Mouse (Mus musculus) limb, embryonic 14.5 days (tissue): Measurements from ENCODE around the gene P3h1. TPM values are rescaled to one million over a fixed set of nuclear protein-coding genes. Genes with fewer than 3 reads are reported as not detected.

Experiments used
- ATAC-seq: fragments of 200-750 bp; cut with Nextera tagmentation; 2 replicates; pipeline ENCODE4 v1.8.0; 2017; ENCODE audit warnings: low read depth, moderate number of reproducible peaks, moderate TSS enrichment; ENCODE audit not compliant: low FRiP score
- DNase-seq: peaks from one replicate; pipeline ENCODE4 v3.0.0-alpha.2; 2015; ENCODE audit warnings: low spot score
- H3K27ac ChIP-seq: fragments of 300-500 bp; sonication (generic); replicated peaks from 2 replicates; pipeline ENCODE4 v1.5.1; 2014; ENCODE audit warnings: low read depth, mild to moderate bottlenecking, low read length, moderate library complexity, mixed read lengths
- H3K27me3 ChIP-seq: fragments of 300-500 bp; sonication (generic); 2 replicates; pipeline ENCODE4 v1.6.1; 2014; ENCODE audit warnings: low read length, mixed read lengths; ENCODE audit not compliant: control insufficient read depth, insufficient read depth
- H3K36me3 ChIP-seq: fragments of 300-500 bp; sonication (generic); 2 replicates; pipeline ENCODE4 v1.6.1; 2014; ENCODE audit warnings: mild to moderate bottlenecking, low read length, moderate library complexity, mixed read lengths; ENCODE audit not compliant: control insufficient read depth, insufficient read depth
- H3K4me1 ChIP-seq: fragments of 300-500 bp; sonication (generic); 2 replicates; pipeline ENCODE4 v1.6.1; 2014; ENCODE audit warnings: antibody characterized with exemption, low read length, mixed read lengths; ENCODE audit not compliant: control insufficient read depth, insufficient read depth
- H3K4me2 ChIP-seq: fragments of 300-500 bp; sonication (generic); replicated peaks from 2 replicates; pipeline ENCODE4 v1.6.1; 2014; ENCODE audit warnings: low read depth, mild to moderate bottlenecking, low read length, moderate library complexity; ENCODE audit not compliant: severe bottlenecking
- H3K4me3 ChIP-seq: fragments of 300-500 bp; sonication (generic); replicated peaks from 2 replicates; pipeline ENCODE4 v1.5.1; 2014; ENCODE audit warnings: low read length
- H3K9ac ChIP-seq: fragments of 300-500 bp; sonication (generic); 2 replicates; pipeline ENCODE4 v1.6.1; 2014; ENCODE audit warnings: mild to moderate bottlenecking, low read depth, low read length, moderate library complexity; ENCODE audit not compliant: severe bottlenecking
- H3K9me3 ChIP-seq: fragments of 300-500 bp; sonication (generic); 2 replicates; pipeline ENCODE4 v1.6.1; 2016; ENCODE audit warnings: low read length; ENCODE audit not compliant: control insufficient read depth
- POLR2A ChIP-seq: fragments of 200-500 bp; IDR thresholded peaks from 2 replicates; pipeline ENCODE4 v1.8.0; 2012; ENCODE audit warnings: inconsistent platforms, mild to moderate bottlenecking, moderate library complexity, borderline replicate concordance; ENCODE audit not compliant: insufficient read depth, insufficient read length; ENCODE audit errors: extremely low read depth
- WGBS: fragments of 180-500 bp; shearing (Covaris S2); extraction: QIAGEN DNeasy Blood & Tissue Kit; methylation state at CpG from one replicate; pipeline ENCODE4 v1.1.7; 2014; 5-methylcytosine and 5-hydroxymethylcytosine counted together
- polyA plus RNA-seq, 2 experiments: library from polyadenylated mRNA; depleted of rRNA in 1 of 2; stranded (reverse) in 1 of 2; unstranded in 1 of 2; fragments of >200 nt; fragmentation: Nextera tagmentation in 1 of 2; extraction: Ambion mirVana in 1 of 2; gene quantifications; 2 replicates each; pipeline versions ENCODE4 v1.2.1 to v1.2.3; 2012 to 2014

P3h1 gene
- polyA plus RNA-seq, 2 experiments: 98.0 to 162 TPM

DNA sequence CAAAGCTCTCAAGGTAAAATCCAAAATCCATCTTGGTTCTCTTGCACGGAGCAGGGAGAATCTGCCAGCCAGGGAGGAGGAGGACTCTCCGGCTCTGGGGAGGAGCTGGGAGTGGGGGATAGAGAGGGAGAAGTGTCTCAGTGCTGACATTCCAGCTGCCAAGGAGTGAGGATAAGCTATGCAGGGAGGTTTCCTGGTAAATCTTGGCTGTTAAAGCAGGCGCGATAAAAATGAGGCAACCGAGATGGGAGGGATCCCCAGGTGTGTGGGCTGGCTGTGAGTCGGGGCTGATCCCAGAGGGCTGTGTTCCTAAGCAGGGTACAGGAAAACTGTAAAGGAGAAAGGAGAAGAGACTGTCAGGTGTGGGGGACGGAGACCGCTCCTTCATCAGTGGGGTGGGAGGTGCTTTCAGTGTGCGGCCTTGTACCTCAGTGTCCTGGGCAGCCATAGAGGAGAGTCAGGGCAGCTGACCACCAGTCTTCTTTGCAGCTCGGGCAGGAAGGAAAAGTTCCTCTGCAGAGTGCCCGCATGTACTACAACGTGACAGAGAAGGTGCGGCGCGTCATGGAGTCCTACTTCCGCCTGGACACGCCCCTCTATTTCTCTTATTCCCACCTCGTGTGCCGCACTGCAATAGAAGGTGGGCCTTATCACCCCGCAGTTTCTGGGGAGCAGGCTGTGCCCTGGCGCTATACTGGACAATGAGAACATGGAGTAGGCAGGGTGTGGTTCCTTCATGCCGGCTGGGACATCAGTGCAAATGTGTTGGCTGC is 11.9 kb downstream of the P3h1 start:
- Histone ChIP-seq H3K9ac (no peak overlapping the region), H3K9me3 (no peaks in the 10 kb centered on the region), H3K27ac (no peak overlapping the region), H3K4me1 (no peaks in the 10 kb centered on the region), H3K4me2 (no peak overlapping the region), H3K27me3 (no peaks in the 10 kb centered on the region), H3K36me3 (peaks cover 87% of the 10 kb centered on the region), H3K4me3 (no peak overlapping the region)
- no peak for ATAC-seq
- no peak for TF ChIP-seq POLR2A
- DNase-seq: no peak
- WGBS: 82% methylated on average over 22 of the region's 22 CpGs

DNA sequence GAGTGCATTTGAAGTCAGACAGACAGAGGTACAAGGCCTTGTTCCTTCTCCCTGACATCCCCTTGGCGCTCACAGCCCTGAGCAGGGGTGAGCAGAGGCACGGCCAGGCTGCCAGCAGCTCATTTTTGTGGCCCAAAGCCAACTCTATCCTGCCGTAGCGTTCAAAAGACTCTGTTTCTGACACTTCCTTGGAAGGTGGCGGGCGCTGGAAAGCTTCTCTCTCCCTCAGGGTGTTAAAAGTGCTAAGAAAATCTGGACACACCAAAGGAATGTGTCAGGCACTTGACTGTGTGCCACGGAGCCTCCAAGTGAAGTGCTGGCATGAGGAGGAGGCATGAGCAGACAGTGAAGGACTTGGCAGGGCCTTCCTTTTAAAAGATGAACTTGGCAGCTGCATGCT is 12.8 kb downstream of the P3h1 start:
- TF ChIP-seq POLR2A: no peak
- Histone ChIP-seq H3K4me2 (no peak overlapping the region), H3K4me3 (no peak overlapping the region), H3K4me1 (no peaks in the 10 kb centered on the region), H3K27ac (no peak overlapping the region), H3K9me3 (no peaks in the 10 kb centered on the region), H3K27me3 (no peaks in the 10 kb centered on the region), H3K9ac (no peak overlapping the region; the same call in 1 of the 2 replicates), H3K36me3 (peaks cover 79% of the 10 kb centered on the region)
- no peak for DNase-seq
- ATAC-seq: no peak
- WGBS: 73% methylated on average over 7 of the region's 7 CpGs

DNA sequence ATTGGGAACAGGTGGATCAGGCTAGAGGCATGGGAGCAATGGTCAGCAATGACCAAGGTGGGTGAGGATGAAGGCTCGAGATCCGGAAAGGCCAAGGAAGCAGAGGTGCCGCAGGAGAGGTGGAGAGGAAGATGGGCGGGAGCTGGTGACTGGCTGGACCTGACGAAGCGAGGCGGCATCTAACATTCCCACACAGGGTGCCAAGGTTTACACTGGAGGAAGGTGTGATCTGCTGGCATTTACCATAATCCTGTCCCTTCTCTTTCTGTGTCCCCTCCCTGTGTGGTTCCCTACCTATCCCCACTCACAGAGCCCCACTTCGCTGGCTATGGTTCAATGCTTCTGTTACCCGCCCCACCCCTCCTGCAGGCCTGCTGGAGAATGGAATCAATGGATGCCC is 13.2 kb downstream of the P3h1 start:
- ATAC-seq (no peak), DNase-seq (no peak)
- no peak overlapping the region for H3K4me2 ChIP-seq
- no peak overlapping the region for H3K4me3 ChIP-seq
- no peak overlapping the region for H3K9ac ChIP-seq
- TF ChIP-seq POLR2A: no peak
- H3K36me3 ChIP-seq: peaks cover 75% of the 10 kb centered on the region
- no peaks in the 10 kb centered on the region for H3K9me3 ChIP-seq
- no peak overlapping the region for H3K27ac ChIP-seq
- no peaks in the 10 kb centered on the region for H3K27me3 ChIP-seq
- H3K4me1 ChIP-seq: no peaks in the 10 kb centered on the region
- WGBS: 87% methylated on average over 8 of the region's 9 CpGs

DNA sequence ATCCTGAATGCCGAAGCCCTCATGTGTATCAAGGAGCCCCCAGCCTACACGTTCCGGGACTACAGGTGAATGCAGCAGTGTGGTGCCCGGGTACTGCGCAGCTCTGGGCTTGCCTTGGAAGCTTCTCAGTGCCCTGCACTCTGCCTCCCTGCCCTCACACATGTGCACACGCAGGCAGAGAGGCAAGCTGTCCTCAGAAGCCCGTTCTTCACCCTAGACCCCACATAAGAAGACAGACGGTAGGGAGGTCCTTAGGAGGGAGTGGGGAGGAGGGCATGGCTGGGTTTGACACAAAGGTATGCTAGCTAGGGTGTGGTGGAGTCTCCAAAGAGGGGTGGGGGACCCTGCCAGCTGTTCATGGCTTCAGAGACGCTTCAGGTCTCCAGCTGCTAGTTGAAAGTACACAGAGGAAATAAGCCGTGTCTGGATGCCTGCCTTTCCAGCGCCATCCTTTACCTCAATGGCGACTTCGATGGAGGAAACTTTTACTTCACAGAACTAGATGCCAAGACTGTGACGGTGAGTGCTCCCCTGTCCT is 14.0 kb downstream of the P3h1 start:
- H3K36me3 ChIP-seq: peaks cover 67% of the 10 kb centered on the region

DNA sequence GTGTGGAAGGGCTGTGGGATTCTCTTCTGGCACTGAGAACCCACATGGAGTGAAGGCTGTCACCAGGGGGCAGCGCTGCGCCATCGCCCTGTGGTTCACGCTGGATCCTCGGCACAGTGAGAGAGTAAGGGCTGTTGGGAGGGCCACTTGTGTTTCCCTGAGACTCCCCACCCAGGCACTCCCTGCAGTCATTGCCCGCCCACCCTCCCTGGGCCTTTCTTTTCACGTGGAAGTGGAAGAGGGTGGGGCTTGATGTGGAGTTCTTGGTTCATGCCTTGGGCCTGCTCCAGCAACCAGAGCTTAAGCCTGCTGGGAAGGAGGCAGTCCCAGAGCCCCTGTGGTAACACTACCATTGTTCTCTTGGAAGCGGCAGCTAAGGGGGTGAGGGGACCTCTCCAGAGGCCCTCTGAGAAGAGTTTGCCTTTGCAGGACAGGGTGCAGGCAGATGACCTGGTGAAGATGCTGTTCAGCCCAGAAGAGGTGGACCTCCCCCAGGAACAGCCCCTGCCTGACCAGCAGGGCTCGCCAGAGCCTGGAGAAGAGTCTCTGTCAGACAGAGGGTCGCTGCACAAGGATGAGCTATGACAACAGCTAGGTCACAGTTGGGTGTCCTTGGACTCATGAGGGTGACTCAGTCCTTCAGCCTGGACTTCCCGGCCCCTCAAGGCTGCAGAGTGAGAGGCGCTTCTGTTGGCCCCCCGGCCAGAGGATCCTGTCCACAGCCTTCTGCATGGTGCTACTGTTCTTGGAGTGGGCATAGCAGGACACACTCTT is 14.9 kb downstream of the P3h1 start:
- no peak overlapping the region for H3K4me3 ChIP-seq
- no peak overlapping the region for H3K27ac ChIP-seq
- ATAC-seq (no peak), DNase-seq (peak; percentile 67)
- H3K9ac ChIP-seq: no peak overlapping the region
- no peak overlapping the region for H3K4me2 ChIP-seq
- H3K27me3 ChIP-seq: no peaks in the 10 kb centered on the region
- no peaks in the 10 kb centered on the region for H3K9me3 ChIP-seq
- TF ChIP-seq POLR2A: no peak
- peaks cover 58% of the 10 kb centered on the region for H3K36me3 ChIP-seq
- H3K4me1 ChIP-seq: no peaks in the 10 kb centered on the region
- 42% methylated on average over 13 of the region's 13 CpGs for WGBS

More for the DNA sequence above, 14.0 kb downstream of the P3h1 start:
- no peak for ATAC-seq
- Histone ChIP-seq H3K4me3 (no peak overlapping the region), H3K27ac (no peak overlapping the region), H3K27me3 (no peaks in the 10 kb centered on the region), H3K9ac (no peak overlapping the region), H3K9me3 (no peaks in the 10 kb centered on the region), H3K4me2 (no peak overlapping the region), H3K4me1 (no peaks in the 10 kb centered on the region)
- no peak for DNase-seq
- no peak for TF ChIP-seq POLR2A
- 77% methylated on average over 14 of the region's 14 CpGs for WGBS
